Mouse (Mus musculus) heart, postnatal 25 days (tissue): ENCODE measurements at regions not wholly inside any gene's neighbourhood (a gene's known extent, or its start where the extent isn't known, plus 50 kb on each side); places are given as distances from the start of the nearest gene placed in this dataset.
"Not testable (repeated sequence)": the region's sequence is repeated elsewhere in the genome, so short reads cannot be mapped to it uniquely, and the experiment has no call there.

Experiments used
- DNase-seq: peaks from one replicate; pipeline ENCODE4 v3.0.0; 2022; ENCODE audit warnings: low spot score
- intact Hi-C: fragments of 180-260 bp; cut with DNase I; formaldehyde crosslinking; loops from one replicate; pipeline ENCODE4 v1.15.1; 2025

- intact Hi-C loops, result no loop called here
- no peak for DNase-seq
Measured at GRCm38 (mm10) chr13:82007222-82007621, 224.3 kb downstream of the Cetn3 start.

- no peak for DNase-seq
- intact Hi-C loops, result no loop called here
Measured at GRCm38 (mm10) chr13:82039623-82040022, 256.7 kb downstream of the Cetn3 start.

- DNase-seq, result no peak
- intact Hi-C loops, result loop anchor here (10.0 kb wide), 1 partner anchor 197 kb away; no protein-coding TSS in a partner anchor
Measured at GRCm38 (mm10) chr13:82058131-82058731, 275.4 kb downstream of the Cetn3 start.

- intact Hi-C loops, result loop anchor here (10.0 kb wide), 1 partner anchor 196 kb away; no protein-coding TSS in a partner anchor
- no peak for DNase-seq
Measured at GRCm38 (mm10) chr13:82058872-82059271, 276.0 kb downstream of the Cetn3 start.

- DNase-seq, result peak; percentile 3
Measured at GRCm38 (mm10) chr13:82059498-82059897, 276.6 kb downstream of the Cetn3 start.

GRCm38 (mm10) chr13:82063880-82064279 lies 281.0 kb downstream of the Cetn3 start:
- intact Hi-C loops, DNase-seq: not testable (repeated sequence)

More at GRCm38 (mm10) chr13:82059498-82059897, 276.6 kb downstream of the Cetn3 start:
- intact Hi-C loops, result loop anchor here (10.0 kb wide), 1 partner anchor 195 kb away; no protein-coding TSS in a partner anchor

GRCm38 (mm10) chr13:82066174-82066573 lies 283.3 kb downstream of the Cetn3 start:
- DNase-seq, result no peak
- intact Hi-C loops, result no loop called here

- intact Hi-C loops, result no loop called here
Measured at GRCm38 (mm10) chr13:82066674-82067270, 283.9 kb downstream of the Cetn3 start.

GRCm38 (mm10) chr13:82072449-82072848 lies 289.6 kb downstream of the Cetn3 start:
- intact Hi-C loops, result no loop called here
- DNase-seq, result no peak

More at GRCm38 (mm10) chr13:82066674-82067270, 283.9 kb downstream of the Cetn3 start:
- DNase-seq, result no peak

GRCm38 (mm10) chr13:82073343-82073742 lies 290.5 kb downstream of the Cetn3 start:
- intact Hi-C loops, result no loop called here

GRCm38 (mm10) chr13:82081375-82081774 lies 298.5 kb downstream of the Cetn3 start:
- no peak for DNase-seq
- intact Hi-C loops, result no loop called here

More at GRCm38 (mm10) chr13:82073343-82073742, 290.5 kb downstream of the Cetn3 start:
- no peak for DNase-seq

- no peak for DNase-seq
- intact Hi-C loops, result no loop called here
Measured at GRCm38 (mm10) chr13:82087635-82088034, 304.8 kb downstream of the Cetn3 start.

- intact Hi-C loops, result no loop called here
- no peak for DNase-seq
Measured at GRCm38 (mm10) chr13:82092186-82092585, 309.3 kb downstream of the Cetn3 start.

GRCm38 (mm10) chr13:82106032-82106431 lies 323.2 kb downstream of the Cetn3 start:
- DNase-seq, result no peak
- intact Hi-C loops, result no loop called here

- intact Hi-C loops, result no loop called here
- no peak for DNase-seq
Measured at GRCm38 (mm10) chr13:82129777-82130735, 347.2 kb downstream of the Cetn3 start.
